Mouse (Mus musculus) E14TG2a.4 (cell line): ENCODE results near the gene Plekhg1.

Experiments used
- H3K27me3 ChIP-seq: 2 replicates; pipeline ENCODE4 v1.6.1; 2014; ENCODE audit warnings: low read length, control low read depth; ENCODE audit not compliant: insufficient read depth
- H3K36me3 ChIP-seq: 2 replicates; pipeline ENCODE4 v1.6.1; 2014; ENCODE audit warnings: low read length, control low read depth; ENCODE audit not compliant: insufficient read depth
- H3K4me1 ChIP-seq: replicated peaks from 2 replicates; pipeline ENCODE4 v1.6.1; 2014; ENCODE audit warnings: low read depth, low read length, control low read depth
- H3K4me3 ChIP-seq: replicated peaks from 2 replicates; pipeline ENCODE4 v1.5.1; 2014; ENCODE audit warnings: mild to moderate bottlenecking, low read length
- H3K9me3 ChIP-seq: 2 replicates; pipeline ENCODE4 v1.6.1; 2014; ENCODE audit warnings: low read length, control low read depth
- CTCF ChIP-seq: conservative IDR thresholded peaks from 2 replicates; pipeline ENCODE4 v1.5.1; 2014; ENCODE audit warnings: low read length
- NANOG ChIP-seq: IDR thresholded peaks from 2 replicates; pipeline ENCODE4 v1.6.1; 2014; ENCODE audit warnings: borderline replicate concordance, low read length, mixed read lengths
- POU5F1 ChIP-seq: IDR thresholded peaks from 2 replicates; pipeline ENCODE4 v1.6.1; 2014; ENCODE audit warnings: low read length, borderline replicate concordance

The Plekhg1 gene

DNA sequence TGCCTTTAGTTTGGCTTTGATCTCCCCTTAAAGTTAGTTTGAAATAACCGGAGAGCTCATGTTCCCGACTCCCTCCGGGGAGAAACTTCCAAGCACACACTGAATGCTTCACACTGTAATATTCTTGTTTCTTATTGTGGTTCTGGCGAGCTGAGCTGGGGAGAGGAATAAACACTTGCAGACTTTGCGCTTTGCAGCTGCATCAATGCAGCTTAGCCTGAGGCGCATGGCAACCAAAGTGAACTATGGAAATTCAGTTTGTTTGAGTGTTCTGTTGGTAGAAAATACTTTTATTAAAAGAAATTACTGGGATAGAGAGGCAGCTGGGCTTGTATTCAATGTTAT is 124.0 kb downstream of the Plekhg1 start:
- Histone ChIP-seq H3K27me3 (no peaks in the 10 kb centered on the region), H3K4me1 (peaks cover 28% of the 10 kb centered on the region), H3K9me3 (no peaks in the 10 kb centered on the region), H3K4me3 (no peak overlapping the region), H3K36me3 (no peaks in the 10 kb centered on the region)
- TF ChIP-seq NANOG (no peak), CTCF (no peak), POU5F1 (no peak)

DNA sequence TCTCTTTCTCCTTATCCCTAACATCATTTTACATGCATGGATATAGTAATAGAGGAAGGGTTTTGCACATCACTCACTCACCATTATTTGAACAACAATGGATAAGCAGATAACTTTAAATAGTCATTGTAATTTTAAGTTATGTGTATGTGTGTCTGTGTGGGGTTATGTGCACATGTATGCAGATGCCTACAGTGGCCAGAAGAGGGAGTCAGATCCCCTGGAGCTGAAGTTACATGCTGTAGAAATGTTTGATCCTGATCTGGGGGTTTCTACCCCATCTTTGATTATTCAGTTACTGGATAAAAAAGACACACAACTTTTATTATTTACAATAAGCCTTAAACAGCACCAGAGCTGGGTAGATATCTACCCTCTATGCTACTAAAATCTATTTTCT is 127.1 kb downstream of the Plekhg1 start:
- no peaks in the 10 kb centered on the region for H3K27me3 ChIP-seq
- no peaks in the 10 kb centered on the region for H3K9me3 ChIP-seq
- peaks cover 29% of the 10 kb centered on the region for H3K4me1 ChIP-seq
- no peak overlapping the region for H3K4me3 ChIP-seq
- no peak for TF ChIP-seq POU5F1
- peak; percentile 59 for TF ChIP-seq CTCF
- TF ChIP-seq NANOG, result no peak
- H3K36me3 ChIP-seq, result no peaks in the 10 kb centered on the region

DNA sequence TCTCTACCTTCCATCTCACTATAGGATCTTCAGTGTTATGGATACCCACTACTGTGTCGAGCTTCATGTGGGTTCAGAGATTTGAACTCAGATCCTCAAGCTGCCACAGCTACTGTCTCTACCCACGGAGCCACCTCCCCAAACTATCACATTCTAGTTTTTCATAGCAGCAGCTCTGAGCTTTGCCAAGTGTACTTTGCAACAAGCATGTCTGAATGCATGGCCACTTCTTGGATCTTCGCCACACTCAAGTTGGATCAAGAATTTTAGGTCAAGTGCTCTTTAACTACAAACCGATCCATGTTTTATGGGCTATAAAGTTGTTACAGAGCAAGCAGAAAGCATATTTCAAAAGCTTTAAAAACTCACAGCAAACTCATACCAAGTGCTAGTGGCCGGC is 130.7 kb downstream of the Plekhg1 start:
- H3K4me3 ChIP-seq, result no peak overlapping the region
- no peaks in the 10 kb centered on the region for H3K9me3 ChIP-seq
- TF ChIP-seq POU5F1, result no peak
- TF ChIP-seq CTCF, result no peak
- no peak for TF ChIP-seq NANOG
- peaks cover 32% of the 10 kb centered on the region for H3K4me1 ChIP-seq
- H3K27me3 ChIP-seq, result peaks cover 9% of the 10 kb centered on the region
- H3K36me3 ChIP-seq, result no peaks in the 10 kb centered on the region

DNA sequence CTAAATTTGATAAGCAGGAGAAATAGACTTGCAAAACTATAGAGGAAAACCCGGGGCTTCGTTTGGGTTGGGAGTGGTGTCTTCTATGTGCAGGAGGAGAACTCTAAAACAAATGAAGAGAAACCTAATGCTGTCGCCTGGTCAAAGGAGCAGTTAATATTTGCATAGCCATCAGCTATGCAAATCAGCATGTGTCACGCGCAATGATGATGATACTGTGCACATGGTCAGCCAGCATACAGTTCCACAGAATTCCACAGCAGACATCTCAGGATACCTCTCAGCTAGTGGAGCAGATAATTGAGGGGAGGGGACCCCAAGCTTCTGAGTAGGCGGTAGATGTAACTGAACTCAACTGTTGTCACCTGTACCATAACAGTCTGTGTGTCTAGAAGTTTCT is 133.3 kb downstream of the Plekhg1 start:
- H3K36me3 ChIP-seq, result 0 out of 2 replicates have a peak, but pooled peaks cover 5% of the 10 kb centered on the region
- H3K4me3 ChIP-seq, result peak overlapping the region; percentile 69
- peaks cover 9% of the 10 kb centered on the region for H3K27me3 ChIP-seq
- H3K4me1 ChIP-seq, result peaks cover 17% of the 10 kb centered on the region
- peaks cover 20% of the 10 kb centered on the region for H3K9me3 ChIP-seq
- TF ChIP-seq POU5F1 (no peak), CTCF (no peak), NANOG (no peak)

DNA sequence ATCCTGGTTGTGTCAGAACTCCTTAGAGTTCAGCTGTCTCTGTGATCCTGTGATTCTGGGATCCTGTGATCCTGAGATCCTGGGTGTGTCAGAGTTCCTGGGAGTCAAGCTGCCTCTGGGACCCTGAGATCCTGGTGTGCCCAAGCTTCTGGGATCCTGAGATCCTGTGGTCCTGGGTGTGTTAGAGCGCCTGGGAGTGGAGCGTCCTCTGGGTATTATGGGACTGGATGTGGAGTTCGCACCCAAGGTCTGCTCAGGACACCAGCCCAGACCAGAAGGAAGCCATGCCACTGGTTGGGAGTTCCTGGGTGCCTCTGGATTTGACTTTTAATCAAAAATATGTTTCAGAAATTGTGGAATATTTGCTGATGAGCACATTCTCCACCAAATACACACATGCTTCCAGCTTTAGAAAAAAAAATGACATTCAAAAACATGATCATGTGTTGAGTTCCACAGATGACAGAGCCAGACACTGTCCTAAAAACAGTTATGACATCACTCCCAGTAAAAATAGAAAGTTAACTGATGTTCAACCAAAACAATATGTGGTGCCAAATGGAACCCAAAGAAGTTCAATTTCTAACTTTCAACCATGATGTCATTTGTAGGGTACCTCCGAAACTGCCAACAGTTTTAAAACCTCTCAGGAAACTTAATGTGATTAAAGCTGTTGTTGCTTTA is 137.8 kb downstream of the Plekhg1 start:
- no peak overlapping the region for H3K4me3 ChIP-seq
- 0 out of 2 replicates have a peak, but pooled peaks cover 5% of the 10 kb centered on the region for H3K36me3 ChIP-seq
- TF ChIP-seq POU5F1, result no peak
- no peak for TF ChIP-seq CTCF
- TF ChIP-seq NANOG, result no peak
- H3K27me3 ChIP-seq, result peaks cover 6% of the 10 kb centered on the region
- H3K4me1 ChIP-seq, result peaks cover 9% of the 10 kb centered on the region
- H3K9me3 ChIP-seq, result peaks cover 29% of the 10 kb centered on the region

DNA sequence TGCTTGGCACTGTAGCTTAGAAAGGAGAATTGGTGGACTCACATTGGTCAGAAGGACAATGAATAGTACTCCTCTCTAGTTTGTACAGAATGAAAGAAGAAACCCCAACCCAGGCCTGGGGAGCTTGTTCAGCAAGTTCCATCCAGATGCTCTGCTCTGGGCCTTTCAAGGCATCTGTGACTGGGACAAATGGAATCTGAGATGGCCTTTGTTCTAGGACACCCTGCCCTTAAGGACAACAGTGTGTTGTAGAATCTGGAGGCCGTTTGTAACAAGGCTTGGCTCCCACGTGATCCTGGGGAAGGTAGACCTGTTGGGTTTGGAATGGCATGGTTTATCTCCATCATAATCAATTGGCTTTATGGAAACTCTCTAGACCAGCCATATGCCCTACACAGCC is 141.0 kb downstream of the Plekhg1 start:
- H3K4me3 ChIP-seq, result no peak overlapping the region
- no peaks in the 10 kb centered on the region for H3K27me3 ChIP-seq
- H3K4me1 ChIP-seq, result no peaks in the 10 kb centered on the region
- peaks cover 29% of the 10 kb centered on the region for H3K9me3 ChIP-seq
- TF ChIP-seq NANOG (no peak), POU5F1 (no peak), CTCF (no peak)
- 0 out of 2 replicates have a peak, but pooled peaks cover 5% of the 10 kb centered on the region for H3K36me3 ChIP-seq

DNA sequence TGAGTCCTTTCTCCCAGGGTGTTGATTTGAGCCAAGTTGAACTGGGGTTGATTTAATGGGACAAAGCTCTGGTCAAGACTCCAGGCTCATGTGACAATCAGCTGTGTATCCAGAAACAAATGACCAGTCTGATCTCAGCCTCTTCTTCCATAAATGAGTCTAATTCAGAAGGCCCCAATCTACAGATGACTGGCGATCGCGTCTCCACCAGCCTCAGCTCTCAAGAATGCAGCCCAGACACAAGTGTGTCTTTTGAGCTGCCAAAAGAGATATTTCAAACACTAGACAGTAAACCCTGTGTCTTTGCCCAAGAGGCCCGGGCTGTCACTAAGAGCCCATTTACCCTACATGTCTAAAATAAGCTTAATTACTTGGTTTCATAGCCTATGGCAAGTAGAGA is 148.3 kb downstream of the Plekhg1 start:
- Histone ChIP-seq H3K4me3 (no peak overlapping the region), H3K9me3 (no peaks in the 10 kb centered on the region), H3K27me3 (no peaks in the 10 kb centered on the region), H3K4me1 (peaks cover 25% of the 10 kb centered on the region), H3K36me3 (no peaks in the 10 kb centered on the region)
- TF ChIP-seq NANOG, result no peak
- TF ChIP-seq CTCF, result no peak
- TF ChIP-seq POU5F1, result no peak

DNA sequence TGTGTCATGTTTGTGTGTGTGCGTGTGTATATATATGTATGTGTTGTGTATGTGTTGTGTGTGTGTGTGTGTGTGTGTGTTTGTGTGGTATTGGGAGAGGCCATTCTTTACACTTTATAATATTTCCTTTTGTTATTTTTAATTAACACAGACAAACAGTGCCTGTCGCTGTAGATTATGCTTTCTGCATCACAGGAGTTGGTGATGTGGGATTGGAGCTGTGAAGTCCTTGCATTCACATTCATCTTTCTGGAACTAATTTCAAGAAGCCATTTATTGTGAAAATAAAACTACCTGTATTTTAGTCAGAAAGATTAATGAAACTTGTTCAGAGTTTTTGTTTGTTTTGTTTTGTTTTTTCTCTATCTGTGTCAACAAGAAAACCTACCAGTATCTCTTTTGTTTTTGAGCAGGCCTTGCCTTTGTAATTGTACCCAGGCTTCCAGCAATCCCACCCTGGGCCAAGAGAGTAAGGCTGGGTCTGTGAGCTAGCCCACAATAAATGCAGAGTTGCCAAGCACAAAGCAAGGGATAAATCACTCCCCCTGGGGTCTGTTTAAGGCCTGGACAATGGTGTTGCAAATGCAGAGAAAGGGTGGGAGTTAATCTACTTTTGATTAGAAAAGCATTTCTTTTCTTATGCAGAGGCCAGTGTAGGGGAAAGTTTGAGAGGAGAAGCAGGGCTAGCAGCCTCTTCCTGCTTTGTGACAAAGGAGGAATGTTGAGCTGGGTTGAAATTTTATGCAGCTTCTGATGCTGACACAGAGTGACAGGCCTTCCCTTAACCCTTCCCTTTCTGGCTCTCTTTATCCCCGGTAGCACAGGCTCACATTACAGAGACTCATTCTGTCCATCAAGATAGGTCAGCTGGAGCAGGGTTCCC is 151.5 kb downstream of the Plekhg1 start:
- no peaks in the 10 kb centered on the region for H3K27me3 ChIP-seq
- TF ChIP-seq CTCF, result no peak
- TF ChIP-seq NANOG, result peak; percentile 88
- TF ChIP-seq POU5F1, result peak; percentile 98
- H3K4me3 ChIP-seq, result 0 out of 2 replicates have a peak overlapping the region, but pooled peaks have one; percentile 27

DNA sequence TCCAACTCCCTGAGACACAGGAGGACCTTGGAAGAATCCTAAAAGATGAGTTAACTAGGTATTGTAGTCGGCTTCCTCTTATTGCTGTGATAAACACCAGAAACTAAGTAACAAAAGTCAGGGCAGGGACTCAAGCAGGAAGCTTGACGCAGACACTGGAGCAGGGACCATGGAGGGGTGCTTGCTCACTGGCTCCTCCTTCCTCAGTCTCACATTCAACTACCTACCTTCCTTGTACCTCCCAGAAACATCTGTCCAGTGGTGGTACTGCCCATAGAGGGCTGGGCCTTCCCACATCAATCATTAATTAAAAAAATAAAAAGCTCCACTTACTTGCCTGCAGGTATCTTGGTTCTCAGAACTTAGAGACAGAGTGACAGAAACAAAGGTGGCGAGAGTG is 152.2 kb downstream of the Plekhg1 start:
- 0 out of 2 replicates have a peak overlapping the region, but pooled peaks have one; percentile 27 for H3K4me3 ChIP-seq
- H3K9me3 ChIP-seq, result no peaks in the 10 kb centered on the region
- TF ChIP-seq NANOG, result no peak
- H3K36me3 ChIP-seq, result no peaks in the 10 kb centered on the region
- H3K27me3 ChIP-seq, result no peaks in the 10 kb centered on the region
- H3K4me1 ChIP-seq, result peaks cover 43% of the 10 kb centered on the region

More for the DNA sequence above, 151.5 kb downstream of the Plekhg1 start:
- H3K4me1 ChIP-seq, result peaks cover 37% of the 10 kb centered on the region
- no peaks in the 10 kb centered on the region for H3K36me3 ChIP-seq
- H3K9me3 ChIP-seq, result no peaks in the 10 kb centered on the region
